Mouse (Mus musculus): Measurements from ENCODE around the gene Pon1. TPM values are rescaled to one million over a fixed set of nuclear protein-coding genes. Genes with fewer than 3 reads are reported as not detected.

The Pon1 gene
- polyA plus RNA-seq, 1 experiment from 2014 or later = not detected

Other genes with a start within 250 kb of the Pon1 start
- gene Pon3, start 62.3 kb upstream of the Pon1 start, polyA plus RNA-seq (2016; fragmentation: Nextera tagmentation; extraction: Ambion mirVana) = 5.8 and 6.4 TPM in 2 replicates
- gene Pon2, start 104.5 kb upstream of the Pon1 start, polyA plus RNA-seq (2016; fragmentation: Nextera tagmentation; extraction: Ambion mirVana) = 32.1 and 32.4 TPM in 2 replicates
- gene Asb4, start 189.4 kb upstream of the Pon1 start, polyA plus RNA-seq (2016; fragmentation: Nextera tagmentation; extraction: Ambion mirVana) = 22.0 and 24.3 TPM in 2 replicates